Mouse (Mus musculus): ENCODE data around the gene Ildr2.

- no peak for TF ChIP-seq CTCF (IDR thresholded peaks at IDR 0.05; ENCODE audit: borderline replicate concordance, insufficient read depth, low read depth, low read length)
- no peak for TF ChIP-seq POLR2A (IDR thresholded peaks at IDR 0.05; ENCODE audit: borderline replicate concordance, insufficient read depth, low read length)
These were observed 25.8 kb downstream of the Ildr2 start for GRCm38 (mm10) chr1:166279580-166280206.
